Mouse (Mus musculus) heart, adult 2 months (tissue): ENCODE data around the gene Dlg5. TPM values are rescaled to one million over a fixed set of nuclear protein-coding genes. Genes with fewer than 3 reads are reported as not detected.

Experiments
- DNase-seq, 2 experiments: peaks; one replicate each; pipeline ENCODE4 v3.0.0; 2021
- H3K27ac ChIP-seq: fragments of 200-600 bp; 2 replicates; pipeline ENCODE4 v1.8.1; 2022
- H3K27me3 ChIP-seq: fragments of 200-500 bp; 2 replicates; pipeline ENCODE4 v1.6.1; 2012; ENCODE audit warnings: mild to moderate bottlenecking, low read length, inconsistent platforms, mixed read lengths; ENCODE audit not compliant: control insufficient read depth, insufficient read depth
- H3K36me3 ChIP-seq: fragments of 200-500 bp; 2 replicates; pipeline ENCODE4 v1.6.1; 2012; ENCODE audit warnings: low read length, inconsistent platforms; ENCODE audit not compliant: control insufficient read depth, insufficient read depth
- H3K4me1 ChIP-seq: fragments of 200-500 bp; 2 replicates; pipeline ENCODE4 v1.6.1; 2011; ENCODE audit warnings: low read length; ENCODE audit not compliant: control insufficient read depth, insufficient read depth
- H3K4me3 ChIP-seq: fragments of 200-600 bp; 2 replicates; pipeline ENCODE4 v1.8.1; 2022
- H3K79me2 ChIP-seq: fragments of 200-500 bp; replicated peaks from 2 replicates; pipeline ENCODE4 v1.6.1; 2012; ENCODE audit warnings: mild to moderate bottlenecking, inconsistent platforms, low read length, moderate library complexity, mixed read lengths; ENCODE audit not compliant: control insufficient read depth, insufficient read depth
- H3K9ac ChIP-seq: fragments of 200-500 bp; 2 replicates; pipeline ENCODE4 v1.6.1; 2012; ENCODE audit warnings: low read depth, mild to moderate bottlenecking, control low read depth, inconsistent platforms, low read length, mixed read lengths
- CTCF ChIP-seq: fragments of 200-600 bp; IDR thresholded peaks from 2 replicates; pipeline ENCODE4 v1.8.1; 2022; ENCODE audit warnings: antibody characterized with exemption, mild to moderate bottlenecking, moderate library complexity
- EP300 ChIP-seq: fragments of 200-500 bp; IDR thresholded peaks from 2 replicates; pipeline ENCODE4 v1.6.1; 2011; ENCODE audit warnings: low read depth, low read length, control low read depth; ENCODE audit not compliant: insufficient read depth
- POLR2A ChIP-seq: fragments of 200-500 bp; IDR thresholded peaks from 2 replicates; pipeline ENCODE4 v1.6.1; 2011; ENCODE audit warnings: mild to moderate bottlenecking, low read depth, low read length, control low read depth; ENCODE audit not compliant: insufficient read depth
- WGBS: fragments of 180-500 bp; shearing (Covaris S2); methylation state at CpG from one replicate; pipeline ENCODE4 v1.1.7; 2018; 5-methylcytosine and 5-hydroxymethylcytosine counted together
- intact Hi-C: fragments of 180-260 bp; cut with DNase I; formaldehyde crosslinking; loops from one replicate; pipeline ENCODE4 v1.15.1; 2025
- microRNA-seq, 2 experiments: library from miRNA; unstranded; fragments of <30 nt; microRNA quantifications; one replicate each; pipeline ENCODE4 v1.2.0; 2021
- polyA plus RNA-seq: library from polyadenylated mRNA; depleted of rRNA; stranded (reverse); fragments of >200 nt; gene quantifications from 2 replicates; pipeline ENCODE4 v1.2.3, GENCODE M21; 2012; rRNA removed
- total RNA-seq, 2 experiments: library from RNA; stranded (reverse); gene quantifications; 2 replicates each; pipeline ENCODE4 v1.2.3; 2021

The Dlg5 gene
- total and polyA plus RNA-seq, 3 experiments, result 7.7 to 11.4 (median 7.7) TPM

- Histone ChIP-seq H3K79me2 (no peaks in the 10 kb centered on the region), H3K27me3 (no peaks in the 10 kb centered on the region), H3K27ac (no peak overlapping the region), H3K9ac (no peak overlapping the region), H3K4me3 (no peak overlapping the region), H3K4me1 (no peaks in the 10 kb centered on the region), H3K36me3 (no peaks in the 10 kb centered on the region)
- intact Hi-C loops, result no loop called here
- DNase-seq, result no peak
- TF ChIP-seq CTCF (no peak), EP300 (no peak), POLR2A (no peak)
- WGBS, result 89% methylated on average over 3 of the region's 3 CpGs
These were observed 153.3 kb downstream of the Dlg5 start for GRCm38 (mm10) chr14:24092391-24092790.

GRCm38 (mm10) chr14:24090790-24091189 lies 154.9 kb downstream of the Dlg5 start:
- DNase-seq, result no peak
- Histone ChIP-seq H3K4me1 (no peaks in the 10 kb centered on the region), H3K9ac (no peak overlapping the region), H3K79me2 (no peaks in the 10 kb centered on the region), H3K27me3 (no peaks in the 10 kb centered on the region), H3K36me3 (no peaks in the 10 kb centered on the region), H3K27ac (no peak overlapping the region), H3K4me3 (no peak overlapping the region)
- intact Hi-C loops, result no loop called here
- TF ChIP-seq POLR2A (no peak), EP300 (no peak), CTCF (no peak)
- WGBS, result 34% methylated on average over 1 of the region's 1 CpGs

- Histone ChIP-seq H3K36me3 (no peaks in the 10 kb centered on the region), H3K9ac (no peak overlapping the region), H3K27ac (no peak overlapping the region), H3K27me3 (no peaks in the 10 kb centered on the region), H3K4me1 (no peaks in the 10 kb centered on the region), H3K4me3 (no peak overlapping the region), H3K79me2 (no peaks in the 10 kb centered on the region)
- 82% methylated on average over 3 of the region's 3 CpGs for WGBS
- intact Hi-C loops, result no loop called here
- no peak for TF ChIP-seq CTCF
- TF ChIP-seq POLR2A, result no peak
- no peak for DNase-seq
These were observed 156.5 kb downstream of the Dlg5 start for GRCm38 (mm10) chr14:24089181-24089580.

- no peaks in the 10 kb centered on the region for H3K36me3 ChIP-seq
- H3K79me2 ChIP-seq, result no peaks in the 10 kb centered on the region
- 84% methylated on average over 3 of the region's 3 CpGs for WGBS
- no peak overlapping the region for H3K27ac ChIP-seq
- H3K27me3 ChIP-seq, result no peaks in the 10 kb centered on the region
- intact Hi-C loops, result no loop called here
- H3K4me3 ChIP-seq, result no peak overlapping the region
- H3K4me1 ChIP-seq, result no peaks in the 10 kb centered on the region
- no peak for TF ChIP-seq CTCF
- TF ChIP-seq POLR2A, result no peak
- no peak for TF ChIP-seq EP300
- H3K9ac ChIP-seq, result no peak overlapping the region
- DNase-seq, result no peak
These were observed 158.3 kb downstream of the Dlg5 start for GRCm38 (mm10) chr14:24087430-24087829.

GRCm38 (mm10) chr14:24086481-24086880 lies 159.2 kb downstream of the Dlg5 start:
- Histone ChIP-seq H3K4me3 (no peak overlapping the region), H3K4me1 (no peaks in the 10 kb centered on the region), H3K27me3 (no peaks in the 10 kb centered on the region), H3K79me2 (no peaks in the 10 kb centered on the region), H3K36me3 (no peaks in the 10 kb centered on the region), H3K9ac (no peak overlapping the region), H3K27ac (no peak overlapping the region)
- TF ChIP-seq CTCF, result no peak
- TF ChIP-seq EP300, result no peak
- no peak for TF ChIP-seq POLR2A
- DNase-seq, result no peak
- WGBS, result 48% methylated on average over 5 of the region's 5 CpGs
- intact Hi-C loops, result no loop called here

Small RNA genes within 50 kb of the gene (microRNA-seq; reads per million reads assigned to microRNA genes)
- gene Mir7210, result 0 reads per million in 2 experiments

Other genes with a start within 250 kb of the Dlg5 start
- under 1 TPM; 0.78 to 0.84 TPM for gene Kcnma1, start 231.4 kb downstream of the Dlg5 start, total RNA-seq
- gene Kcnma1, start 231.4 kb downstream of the Dlg5 start, polyA plus RNA-seq, result 0.66 and 0.67 TPM in 2 replicates
- gene E330034G19Rik, start 47.3 kb upstream of the Dlg5 start, total RNA-seq, result not detected
- gene E330034G19Rik, start 47.3 kb upstream of the Dlg5 start, polyA plus RNA-seq, result not detected in 2 replicates
- 10 to 100 TPM; 10.3 to 11.0 TPM for gene Polr3a, start 241.1 kb upstream of the Dlg5 start, total RNA-seq
- gene Polr3a, start 241.1 kb upstream of the Dlg5 start, polyA plus RNA-seq, result 4.7 and 10.3 TPM in 2 replicates
- gene Rps24, start 241.2 kb upstream of the Dlg5 start, total RNA-seq, result 100 to 1,000 TPM; 851 to 971 TPM
- 642 and 1,106 TPM in 2 replicates for gene Rps24, start 241.2 kb upstream of the Dlg5 start, polyA plus RNA-seq